Mouse (Mus musculus) megakaryocyte progenitor cell, adult 5-6 weeks (primary cell): ENCODE measurements around the gene Acacb. TPM values are rescaled to one million over a fixed set of nuclear protein-coding genes. Genes with fewer than 3 reads are reported as not detected.

Experiments used
- ATAC-seq: replicated peaks from 2 replicates; pipeline ENCODE4 v1.8.0; 2016; ENCODE audit warnings: mild to moderate bottlenecking, moderate TSS enrichment, inconsistent platforms; ENCODE audit not compliant: poor library complexity
- total RNA-seq, 2 experiments: library from RNA; stranded (forward) in 1 of 2; stranded (reverse) in 1 of 2; fragments of 157-497, 149-512 nt in 1 of 2; fragments of 200-1000 nt in 1 of 2; gene quantifications; 2 replicates each; pipeline versions ENCODE4 v1.2.3 to v1.2.4; 2015 to 2017

Gene Acacb
- total RNA-seq, 2 experiments from 2014 or later = 0.08 to 0.30 TPM

- ATAC-seq = no peak
These were observed 153.0 kb downstream of the Acacb start for GRCm38 (mm10) chr5:114299156-114299855.

- no peak for ATAC-seq
These were observed 153.7 kb downstream of the Acacb start for GRCm38 (mm10) chr5:114299883-114300610.

Other genes with a start within 250 kb of the Acacb start
- 59.7 and 63.9 TPM in 2 replicates for gene Coro1c, start 237.8 kb upstream of the Acacb start, total RNA-seq (2015)
- gene Coro1c, start 237.8 kb upstream of the Acacb start, total RNA-seq (2017) = 81.8 and 83.9 TPM in 2 replicates
- 4.5 and 5.0 TPM in 2 replicates for gene Ssh1, start 152.6 kb upstream of the Acacb start, total RNA-seq (2015)
- gene Ssh1, start 152.6 kb upstream of the Acacb start, total RNA-seq (2017) = 3.3 and 4.2 TPM in 2 replicates
- gene Dao, start 142.8 kb upstream of the Acacb start, total RNA-seq (2015) = not detected in 2 replicates
- not detected in 2 replicates for gene Dao, start 142.8 kb upstream of the Acacb start, total RNA-seq (2017)
- 4.4 and 7.7 TPM in 2 replicates for gene Usp30, start 81.1 kb upstream of the Acacb start, total RNA-seq (2015)
- 5.0 and 8.6 TPM in 2 replicates for gene Usp30, start 81.1 kb upstream of the Acacb start, total RNA-seq (2017)
- gene Svop, start 55.0 kb upstream of the Acacb start, total RNA-seq (2015) = not detected in 2 replicates
- gene Svop, start 55.0 kb upstream of the Acacb start, total RNA-seq (2017) = not detected in 2 replicates
- 6.0 and 7.0 TPM in 2 replicates for gene Alkbh2, start 18.3 kb upstream of the Acacb start, total RNA-seq (2015)
- 5.7 and 5.9 TPM in 2 replicates for gene Alkbh2, start 18.3 kb upstream of the Acacb start, total RNA-seq (2017)
- gene Ung, start 16.1 kb upstream of the Acacb start, total RNA-seq (2015) = 9.9 and 10.8 TPM in 2 replicates
- gene Ung, start 16.1 kb upstream of the Acacb start, total RNA-seq (2017) = 20.6 and 25.2 TPM in 2 replicates
- gene Foxn4, start 127.3 kb downstream of the Acacb start, total RNA-seq (2015) = not detected in 2 replicates
- not detected in 2 replicates for gene Foxn4, start 127.3 kb downstream of the Acacb start, total RNA-seq (2017)
- gene Myo1h, start 142.6 kb downstream of the Acacb start, total RNA-seq (2015) = 1.5 and 1.6 TPM in 2 replicates
- 0.58 and 2.0 TPM in 2 replicates for gene Myo1h, start 142.6 kb downstream of the Acacb start, total RNA-seq (2017)
- gene Kctd10, start 234.0 kb downstream of the Acacb start, total RNA-seq (2015) = 17.8 and 19.8 TPM in 2 replicates
- 35.8 and 38.6 TPM in 2 replicates for gene Kctd10, start 234.0 kb downstream of the Acacb start, total RNA-seq (2017)
- gene Ube3b, start 234.1 kb downstream of the Acacb start, total RNA-seq (2015) = 26.5 and 26.6 TPM in 2 replicates
- 16.7 and 18.5 TPM in 2 replicates for gene Ube3b, start 234.1 kb downstream of the Acacb start, total RNA-seq (2017)